Mouse (Mus musculus): ENCODE measurements around the gene Olfr372. TPM values are rescaled to one million over a fixed set of nuclear protein-coding genes. Genes with fewer than 3 reads are reported as not detected.
"Not testable (repeated sequence)": the region's sequence is repeated elsewhere in the genome, so short reads cannot be mapped to it uniquely, and the experiment has no call there.

Gene Olfr372
- total RNA-seq, 2 experiments from 2014 or later, result not detected

DNA sequence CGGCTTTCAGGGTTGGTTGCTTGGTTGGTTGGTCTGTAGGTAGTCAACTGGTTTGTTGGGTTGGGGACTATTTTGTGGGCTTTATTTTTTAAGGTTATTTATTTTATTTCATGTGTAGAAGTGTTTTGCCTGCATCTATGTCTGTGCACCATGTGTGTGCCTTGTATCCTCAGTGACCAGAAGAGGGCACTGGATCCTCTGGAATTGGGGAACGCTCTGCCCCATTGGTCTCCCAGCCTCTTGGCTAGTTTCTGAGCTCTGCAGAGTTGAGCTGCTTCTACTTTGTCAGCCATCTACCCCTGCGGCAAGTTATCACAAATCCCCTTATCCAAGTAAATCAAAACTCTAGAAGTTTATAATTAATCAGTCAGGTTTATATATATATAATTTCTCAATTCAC is 46.6 kb downstream of the Olfr372 start:
- DNase-seq; intact Hi-C loops (cut with DNase I): not testable (repeated sequence)

DNA sequence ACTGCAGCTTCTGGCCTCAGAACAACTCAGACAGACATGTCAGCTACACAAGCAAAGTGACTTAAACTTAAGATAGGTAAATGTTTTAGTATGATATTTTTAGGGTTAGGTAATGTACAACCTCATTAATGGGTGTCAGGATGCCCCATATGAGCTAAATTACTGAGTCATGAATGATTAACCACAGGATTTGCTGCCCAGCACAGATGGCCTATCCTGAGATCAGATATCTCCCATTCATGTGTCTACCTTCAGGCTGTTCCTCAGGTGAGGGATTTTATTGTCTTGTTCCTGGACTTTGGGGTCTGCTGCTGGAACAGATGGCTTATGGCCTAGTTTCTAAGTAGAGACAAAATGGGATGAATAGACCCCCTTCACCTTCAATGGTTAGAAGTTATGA is 55.7 kb downstream of the Olfr372 start:
- DNase-seq; intact Hi-C loops (cut with DNase I): not testable (repeated sequence)

DNA sequence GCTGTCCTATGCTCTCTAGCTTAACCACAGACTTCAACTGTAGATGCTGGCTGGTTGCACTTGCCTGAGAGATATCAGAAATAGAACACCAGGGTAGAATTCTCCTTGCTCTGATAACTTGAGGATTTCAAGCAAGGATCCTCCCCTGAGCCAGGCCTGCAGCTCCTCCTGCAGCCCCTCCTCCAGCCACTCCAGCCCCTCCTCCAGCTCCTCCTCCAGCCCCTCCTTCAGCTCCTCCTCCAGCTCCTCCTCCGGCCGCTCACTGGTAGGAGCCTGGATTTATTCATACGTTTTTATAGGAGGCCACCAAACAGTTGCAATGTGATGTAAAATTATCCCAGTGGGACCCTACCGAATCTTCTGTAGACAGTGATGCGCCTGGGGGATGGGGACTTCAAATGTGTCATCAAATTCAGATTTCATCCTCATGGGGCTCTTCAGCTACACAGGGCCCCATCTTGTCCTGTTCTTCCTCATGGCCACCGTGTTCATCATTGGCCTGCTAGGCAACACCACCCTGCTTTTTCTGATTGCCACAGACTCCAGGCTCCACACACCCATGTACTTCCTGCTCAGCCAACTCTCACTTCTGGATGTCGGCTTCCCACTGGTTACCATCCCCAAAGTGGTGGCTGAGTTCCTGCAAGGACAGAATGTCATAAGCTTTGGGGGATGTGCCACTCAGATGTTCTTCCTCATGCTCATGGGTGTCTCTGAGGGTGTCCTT is 58.5 kb downstream of the Olfr372 start:
- intact Hi-C loops (cut with DNase I), result loop anchor here (1.0 kb wide), 1 partner anchor 97 kb away; no protein-coding TSS in a partner anchor
- peak; percentile 22 to 33 for DNase-seq

DNA sequence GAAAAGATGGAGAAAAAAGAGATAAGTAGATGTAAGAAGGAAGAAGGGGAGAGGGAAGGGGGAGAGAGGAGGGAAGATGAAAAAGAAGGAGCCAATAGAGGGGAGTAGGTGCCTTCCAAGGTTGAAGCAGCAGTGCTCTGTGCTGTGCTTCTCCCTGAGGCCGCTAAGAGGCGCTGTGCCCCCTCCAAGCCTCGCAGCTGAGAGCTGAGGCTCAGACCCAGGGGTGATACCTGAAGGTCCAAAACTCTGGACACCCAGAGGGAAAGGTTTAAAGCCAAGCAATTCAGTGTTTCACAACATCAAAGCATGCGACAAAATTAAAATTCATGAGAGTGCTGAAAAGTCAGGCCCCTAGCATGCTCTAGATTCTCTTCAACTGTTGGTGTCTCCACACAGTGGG is 64.1 kb downstream of the Olfr372 start:
- intact Hi-C loops (cut with DNase I), result no loop called here
- DNase-seq, result no peak

DNA sequence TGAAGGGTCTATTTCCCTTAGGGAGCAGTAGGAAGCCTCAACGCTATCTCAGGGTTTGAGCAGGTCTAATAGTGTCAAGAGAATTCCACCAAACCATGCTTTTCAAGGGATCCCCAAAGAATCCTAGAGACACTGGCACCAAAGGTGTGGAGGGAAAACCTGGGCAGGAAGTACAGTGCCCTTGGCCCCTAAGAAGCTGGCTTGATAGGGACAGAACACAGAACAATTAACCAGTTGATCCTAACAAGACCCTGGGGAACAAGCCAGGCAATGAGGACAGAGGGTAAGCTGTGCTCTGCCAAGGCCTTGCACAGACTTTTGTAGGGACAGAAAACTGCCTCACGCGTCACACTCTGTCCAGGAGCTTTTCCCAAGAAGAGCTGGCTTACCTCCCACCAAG is 65.7 kb downstream of the Olfr372 start, which contains the start of gene Olfr374:
TSS of gene Olfr374 (plus strand) at position 301 of the 400 bp plus-strand sequence.
- intact Hi-C loops (cut with DNase I), result no loop called here
- no peak for DNase-seq

Other genes starting within 250 kb of the Olfr372 start
- 1 to 10 TPM; 6.2 to 6.9 TPM for gene Zfp709, start 159.2 kb upstream of the Olfr372 start, total RNA-seq (2021)
- 1 to 10 TPM; 2.4 to 5.5 TPM for gene Zfp882, start 132.6 kb upstream of the Olfr372 start, total RNA-seq (2021)
- gene Zfp617, start 132.6 kb upstream of the Olfr372 start, total RNA-seq (2021), result 10 to 100 TPM; 25.1 to 25.2 TPM
- gene Zfp961, start 90.2 kb upstream of the Olfr372 start, total RNA-seq (2021), result 1 to 10 TPM; 7.0 TPM
- gene Cyp4f18, start 31.6 kb upstream of the Olfr372 start, total RNA-seq (2021), result 1 to 10 TPM in 1 of 2 experiments, under 1 TPM in 1; 0.67 to 1.6 TPM
- gene Olfr373, start 42.0 kb downstream of the Olfr372 start, total RNA-seq (2021), result not detected
- not detected for gene Olfr374, start 65.8 kb downstream of the Olfr372 start, total RNA-seq (2021)
- gene Tpm4, start 93.8 kb downstream of the Olfr372 start, total RNA-seq (2021), result 10 to 100 TPM; 86.3 to 97.2 TPM
- 10 to 100 TPM; 18.6 to 26.0 TPM for gene Rab8a, start 120.0 kb downstream of the Olfr372 start, total RNA-seq (2021)
- gene Hsh2d, start 148.4 kb downstream of the Olfr372 start, total RNA-seq (2021), result not detected
- gene Cib3, start 171.6 kb downstream of the Olfr372 start, total RNA-seq (2021), result under 1 TPM in 1 of 2 experiments, not detected in 1; 0.57 TPM
- gene Gm11034, start 172.4 kb downstream of the Olfr372 start, total RNA-seq (2021), result not detected
- 10 to 100 TPM; 21.2 to 25.0 TPM for gene Fam32a, start 178.5 kb downstream of the Olfr372 start, total RNA-seq (2021)
- 10 to 100 TPM; 49.4 to 49.6 TPM for gene Ap1m1, start 198.8 kb downstream of the Olfr372 start, total RNA-seq (2021)